Mouse (Mus musculus): ENCODE results near the gene Gm20379. TPM values are rescaled to one million over a fixed set of nuclear protein-coding genes. Genes with fewer than 3 reads are reported as not detected.

Gm20379 gene
- total RNA-seq (2021): not detected
- long read RNA-seq: 0 reads

DNA sequence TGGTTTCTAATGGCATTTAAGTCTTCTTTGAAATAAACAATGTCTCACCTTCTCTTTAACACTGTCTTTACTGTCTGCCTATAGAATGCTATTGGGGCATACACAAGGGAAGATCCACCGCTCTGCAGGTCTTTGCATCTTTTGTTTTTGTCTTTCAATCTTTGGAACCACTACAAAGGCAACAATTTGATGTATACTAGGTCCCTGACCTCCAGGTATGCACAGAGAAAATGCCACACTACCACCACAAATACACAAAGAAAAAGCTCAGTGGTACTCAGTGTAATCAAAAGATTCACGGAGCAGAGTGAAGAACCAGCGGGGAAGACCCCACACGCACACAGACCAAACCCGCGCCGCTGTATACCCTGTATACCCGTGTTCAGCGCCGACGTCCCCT lies at the start of gene Gm20379:
Gene Gm20379, plus strand, starts transcription at position 301 of the 400 bp plus-strand sequence.
- no peak for DNase-seq (ENCODE audit: low spot score in 2 of 2)

DNA sequence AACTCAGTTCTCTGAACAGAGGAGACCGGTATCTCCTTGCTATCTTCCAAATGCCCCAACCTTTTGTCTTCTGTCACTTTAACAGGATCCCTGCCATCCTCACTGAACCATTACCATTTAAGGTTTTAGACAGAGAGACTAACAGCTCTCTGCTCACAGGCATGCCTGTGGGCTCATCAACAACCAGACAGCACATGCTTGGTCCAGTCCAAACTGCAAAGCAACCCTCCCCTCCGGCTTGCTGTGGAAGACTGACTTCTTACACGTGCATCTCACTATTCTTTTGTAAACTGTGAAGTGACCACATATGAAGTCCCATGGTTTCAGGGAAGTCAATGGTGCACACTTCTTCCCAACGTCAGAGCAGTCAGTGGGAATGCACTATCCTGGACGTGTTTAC lies 44.5 kb upstream of the Gm20379 start:
- no peak for DNase-seq (ENCODE audit: low spot score in 2 of 2)

DNA sequence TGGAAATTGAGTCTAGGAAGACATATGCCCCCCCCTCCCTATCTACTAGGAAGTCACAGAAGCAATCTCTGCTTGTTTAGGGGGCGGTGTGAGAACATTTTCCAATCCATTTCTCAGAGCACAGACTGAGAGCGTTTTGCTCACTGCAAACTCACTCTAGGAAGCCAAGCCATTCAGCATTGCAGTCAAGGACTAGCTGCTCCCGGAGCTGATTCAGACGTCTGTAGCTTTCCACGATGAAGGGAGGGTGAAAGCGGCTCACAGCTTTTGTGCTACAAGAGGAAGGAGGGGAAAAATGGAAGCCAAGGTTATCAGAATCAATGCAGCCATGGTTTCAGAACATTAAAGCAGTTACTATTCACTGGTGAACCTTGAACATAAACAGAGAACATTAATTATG lies 42.2 kb upstream of the Gm20379 start:
- DNase-seq (ENCODE audit: low spot score in 2 of 2): no peak

DNA sequence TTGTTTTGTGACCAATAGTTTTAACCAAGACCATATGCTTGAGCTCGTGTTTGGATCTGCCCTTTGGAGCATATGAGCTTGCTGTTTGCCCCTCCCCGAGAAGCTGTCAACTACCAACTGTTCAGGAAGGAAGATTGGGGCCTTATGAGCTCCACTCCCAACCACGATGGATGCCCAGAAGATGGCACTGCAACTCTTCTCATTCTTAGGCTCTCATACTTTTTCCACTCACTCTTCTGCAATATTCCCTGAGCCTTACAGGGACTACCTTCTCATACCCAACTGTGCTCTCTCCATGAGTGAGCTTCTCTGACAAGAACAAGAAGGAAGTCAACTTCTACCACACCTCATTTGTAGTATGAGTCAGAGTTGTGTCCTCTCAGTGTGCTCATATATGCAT lies 38.7 kb upstream of the Gm20379 start:
- no peak for DNase-seq (ENCODE audit: low spot score in 2 of 2)

DNA sequence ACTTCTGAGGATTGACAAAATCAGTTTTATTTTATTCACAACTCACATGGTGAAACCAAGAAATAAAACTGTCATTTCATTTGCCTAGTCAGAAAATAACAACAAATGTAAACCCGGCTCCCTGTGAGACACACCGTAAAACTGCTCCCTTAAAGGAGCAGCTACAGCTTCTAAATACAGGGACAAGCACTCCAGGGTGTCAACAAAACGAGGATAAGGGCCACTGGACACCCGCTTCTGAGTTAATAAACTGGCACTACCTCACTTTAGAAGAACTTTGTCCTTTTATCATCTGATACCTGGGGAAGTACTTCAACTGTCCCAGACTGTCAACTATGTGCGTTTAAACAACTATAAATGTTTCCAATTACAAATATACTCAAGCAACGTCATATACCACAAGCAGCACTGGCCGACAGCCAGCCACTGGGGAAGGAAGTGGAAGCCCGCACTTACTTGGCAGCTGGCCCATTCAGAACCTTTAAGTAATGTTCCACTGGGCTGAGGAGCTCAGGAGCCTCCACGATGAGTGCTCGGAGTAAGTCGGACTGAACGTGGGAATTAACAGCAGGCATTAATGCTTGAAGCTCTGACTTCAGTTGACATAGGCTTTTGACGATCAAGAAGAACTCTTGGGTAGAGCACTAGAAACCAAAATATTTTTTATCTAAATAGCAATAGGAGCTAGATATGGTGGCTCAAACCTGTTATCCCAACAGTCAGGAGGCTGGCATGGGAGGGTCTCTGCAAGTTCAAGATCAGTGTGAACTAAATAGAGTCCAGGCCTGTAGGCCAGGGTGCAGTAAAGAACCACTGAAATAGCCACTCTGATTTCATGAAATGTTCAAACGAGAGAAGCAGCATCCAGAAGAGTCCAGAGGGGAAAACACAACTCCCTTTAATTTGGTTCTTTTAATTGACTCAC lies 31.2 kb upstream of the Gm20379 start:
- DNase-seq (ENCODE audit: low spot score in 2 of 2): peak; percentile 19 to 33

DNA sequence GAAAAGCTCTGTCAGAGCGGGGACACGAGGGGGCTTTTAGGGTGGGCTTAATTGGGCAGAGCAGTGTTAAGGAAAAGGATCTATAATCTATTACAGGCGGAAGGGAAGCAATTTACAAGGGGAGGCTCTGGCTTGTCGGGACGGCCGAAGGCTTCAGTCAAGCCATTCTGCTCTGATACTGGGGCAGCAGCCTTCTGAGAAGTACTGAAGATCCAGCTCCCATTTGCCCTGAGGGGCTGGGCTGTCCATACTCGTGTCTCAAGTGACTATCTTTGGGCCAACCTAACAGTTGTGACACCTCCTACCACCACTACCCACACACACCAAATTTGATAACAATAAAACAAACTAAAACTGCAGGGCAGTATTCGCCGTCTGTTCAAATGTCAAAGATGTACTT lies 30.5 kb upstream of the Gm20379 start:
- no peak for DNase-seq (ENCODE audit: low spot score in 2 of 2)

DNA sequence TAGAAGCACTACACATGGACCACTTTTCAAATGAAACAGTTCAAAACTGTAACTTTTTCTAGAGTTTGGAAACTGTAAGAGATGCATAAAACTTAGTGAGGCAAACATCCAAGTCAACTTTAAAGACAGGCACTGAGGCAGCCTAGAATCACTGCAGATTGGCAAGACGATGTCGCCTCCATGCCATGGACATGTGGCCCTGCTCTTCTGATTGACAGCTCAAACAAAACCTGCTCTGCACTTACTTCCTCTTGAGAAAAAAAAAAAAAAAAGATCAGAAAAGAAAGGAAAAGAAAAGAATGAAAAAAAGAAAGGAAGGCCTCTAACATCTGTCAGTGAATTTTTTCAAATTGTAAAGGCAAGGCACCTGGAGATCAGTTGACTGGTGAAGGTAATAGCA lies 28.8 kb upstream of the Gm20379 start:
- no peak for DNase-seq (ENCODE audit: low spot score in 2 of 2)

GRCm38 (mm10) chr13:92291605-92292004 lies 14.2 kb upstream of the Gm20379 start:
- no peak for DNase-seq (ENCODE audit: low spot score in 2 of 2)

DNA sequence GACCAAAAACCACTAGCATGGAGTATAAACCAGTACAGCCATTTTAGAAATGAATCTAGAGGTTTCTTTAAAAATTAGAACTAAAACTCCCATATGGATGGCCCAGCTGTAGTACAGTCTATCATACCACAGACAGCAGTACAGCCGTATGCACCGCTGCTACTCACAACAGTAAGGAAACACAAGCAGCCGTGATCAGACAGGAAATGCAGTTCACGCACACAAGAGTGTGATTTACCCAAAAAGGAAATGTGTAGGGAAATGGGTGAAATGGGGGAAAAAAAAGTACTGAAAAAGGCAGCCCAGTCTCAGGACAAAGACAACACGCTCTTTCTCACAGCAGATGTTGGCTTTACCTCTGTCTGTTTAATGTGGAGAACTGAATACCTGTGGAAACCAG lies 11.9 kb upstream of the Gm20379 start:
- no peak for DNase-seq (ENCODE audit: low spot score in 2 of 2)

- no peak for DNase-seq (ENCODE audit: low spot score in 2 of 2)
Observed at GRCm38 (mm10) chr13:92296490-92296889, 9.3 kb upstream of the Gm20379 start.

DNA sequence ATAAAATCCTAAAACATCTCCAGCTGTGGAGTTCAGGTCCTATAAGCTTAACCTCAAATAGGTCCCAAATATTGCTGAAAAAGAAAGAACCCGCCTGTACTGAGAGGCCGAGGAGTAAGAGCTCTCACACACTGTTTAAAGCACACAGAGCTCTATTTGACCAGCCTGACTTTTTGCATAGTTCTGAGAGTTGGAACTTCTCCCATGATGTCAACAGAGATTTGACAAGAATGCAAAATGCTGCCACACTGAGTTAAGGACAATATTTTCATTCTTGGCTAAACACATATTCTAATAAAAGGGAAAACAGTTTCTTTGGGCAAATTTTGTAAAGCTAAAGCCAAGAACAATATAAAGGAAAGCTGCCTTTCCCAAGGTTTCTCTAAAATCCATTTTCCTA lies 8.8 kb upstream of the Gm20379 start:
- no peak for DNase-seq (ENCODE audit: low spot score in 2 of 2)

DNA sequence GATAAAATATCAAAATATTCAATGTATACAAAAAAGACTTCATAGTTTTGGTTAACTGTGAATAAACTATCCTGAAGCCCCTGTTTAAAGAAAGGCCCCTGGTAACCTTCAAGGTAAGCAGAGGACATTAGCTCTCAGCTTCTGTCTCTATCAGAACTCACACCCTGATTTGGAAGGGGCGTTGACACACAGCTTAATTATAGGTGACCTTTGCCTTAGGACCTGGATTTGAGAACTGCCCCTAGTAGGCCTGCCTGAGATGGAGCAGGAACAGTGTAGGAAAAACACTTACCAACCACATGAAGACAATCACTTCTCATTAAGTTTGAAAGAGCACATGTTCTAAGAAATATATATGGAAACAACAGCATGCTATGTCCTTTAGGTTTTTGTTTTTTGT lies 6.3 kb upstream of the Gm20379 start:
- no peak for DNase-seq (ENCODE audit: low spot score in 2 of 2)

GRCm38 (mm10) chr13:92301754-92302153 lies 4.0 kb upstream of the Gm20379 start:
- no peak for DNase-seq (ENCODE audit: low spot score in 2 of 2)

- no peak for DNase-seq (ENCODE audit: low spot score in 2 of 2)
Observed at GRCm38 (mm10) chr13:92302466-92302865, 3.3 kb upstream of the Gm20379 start.

GRCm38 (mm10) chr13:92303062-92303948 lies 2.5 kb upstream of the Gm20379 start:
- no peak for DNase-seq (ENCODE audit: low spot score in 2 of 2)

- DNase-seq (ENCODE audit: low spot score in 2 of 2): no peak
Observed at GRCm38 (mm10) chr13:92304291-92304690, 1.5 kb upstream of the Gm20379 start.

GRCm38 (mm10) chr13:92314613-92315012 lies 8.8 kb downstream of the Gm20379 start:
- DNase-seq (ENCODE audit: low spot score in 2 of 2): no peak

DNA sequence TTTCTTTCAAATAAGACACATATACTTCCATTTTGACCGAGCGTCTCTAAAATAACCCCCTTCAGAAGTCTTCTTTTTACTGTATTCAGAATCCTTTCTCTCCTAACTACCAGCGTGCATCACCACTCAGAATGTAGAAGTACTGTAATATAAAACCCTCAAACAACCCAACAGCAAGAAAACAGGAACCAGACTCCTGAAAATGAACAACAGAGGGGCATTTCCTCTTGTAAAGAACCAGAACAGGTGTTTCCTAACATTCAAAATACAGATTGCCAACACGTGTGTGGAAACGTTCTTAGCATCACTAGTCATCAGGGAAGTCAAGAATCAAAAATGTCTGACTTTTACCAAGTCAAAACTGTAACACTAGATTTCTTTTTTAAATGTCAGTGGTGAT lies 15.0 kb downstream of the Gm20379 start:
- DNase-seq (ENCODE audit: low spot score in 2 of 2): no peak

- DNase-seq (ENCODE audit: low spot score in 2 of 2): no peak
Observed at GRCm38 (mm10) chr13:92326030-92326429, 20.2 kb downstream of the Gm20379 start.

DNA sequence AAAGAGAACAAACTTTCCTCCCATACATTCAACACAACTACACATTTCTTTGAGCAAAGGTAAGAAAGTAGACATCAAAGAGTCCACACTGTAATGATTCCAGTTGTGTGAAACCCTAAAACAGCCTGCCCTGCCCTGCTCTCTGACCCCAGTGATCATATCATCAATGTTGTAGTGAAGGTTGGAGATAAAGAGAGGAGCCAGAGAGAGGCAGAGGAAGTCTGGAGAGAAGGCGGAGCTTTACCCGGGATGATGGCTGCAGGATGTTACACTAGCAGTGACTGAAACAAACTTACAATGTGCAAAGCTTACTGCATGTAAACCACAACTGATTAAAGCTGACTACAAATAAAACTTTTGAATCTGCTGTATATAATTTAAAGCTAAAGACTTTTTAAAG lies 22.2 kb downstream of the Gm20379 start:
- no peak for DNase-seq (ENCODE audit: low spot score in 2 of 2)

DNA sequence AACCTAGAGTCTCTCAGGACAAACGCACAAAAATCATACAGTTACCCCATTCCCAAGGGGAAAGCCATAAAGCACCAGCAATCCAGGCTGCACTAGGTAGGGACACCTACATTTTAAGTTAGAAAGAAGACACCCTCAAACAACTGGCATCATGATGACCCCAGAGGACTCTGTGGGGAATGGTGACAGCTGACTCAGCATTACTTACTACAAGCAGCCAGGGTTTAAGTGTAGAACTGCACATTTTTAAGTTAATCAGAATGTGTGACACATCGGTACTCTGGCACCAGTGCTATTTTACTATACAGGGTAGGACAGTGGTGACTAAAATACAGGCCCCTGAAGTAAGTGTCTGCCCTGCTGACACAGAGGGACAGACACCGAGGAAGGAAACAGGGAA lies 24.8 kb downstream of the Gm20379 start:
- no peak for DNase-seq (ENCODE audit: low spot score in 2 of 2)

Data from layer of hippocampus, postnatal 10 days (tissue).